In genomic region chr5:92121636-92122035, GRCm38 (mm10) we compare ENCODE assay signal across 17 mouse cellular contexts.
"Had no signal": no experiment of that assay in that cellular context is flagged by ENCODE, and none has a peak within 500 bp of the region (broad histone marks: within the 10 kb centered on the region; RNA-seq: fewer than 3 reads in every experiment).

No protein-coding gene starts in this region.

- H3K27me3 ChIP-seq: lung, embryonic 15.5 days; megakaryocyte, embryonic 14.5 days; midbrain, embryonic 13.5 days; midbrain, embryonic 15.5 days; neural tube, embryonic 12.5 days had no signal

- H3K4me1 ChIP-seq: lung, embryonic 15.5 days; midbrain, embryonic 13.5 days; midbrain, embryonic 15.5 days; neural tube, embryonic 12.5 days had no signal

- H3K4me2 ChIP-seq: lung, embryonic 15.5 days; midbrain, embryonic 11.5 days; midbrain, embryonic 13.5 days; midbrain, embryonic 15.5 days; neural tube, embryonic 12.5 days had no signal

- ATAC-seq: lung, postnatal 0 days; midbrain, embryonic 13.5 days; midbrain, embryonic 15.5 days had no signal

- H3K27ac ChIP-seq: lung, embryonic 15.5 days; macrophage; midbrain, embryonic 13.5 days; midbrain, embryonic 15.5 days; neural tube, embryonic 12.5 days had no signal

- DNase-seq: lung, adult 2 months; lung, postnatal 14 days; lung, postnatal 36 days; right cerebral cortex, postnatal 14 days; right cerebral cortex, postnatal 4 days; spleen, adult 18-20 months; thymus, adult 18-20 months; thymus, postnatal 14 days; thymus, postnatal 36 days had no signal

- H3K9ac ChIP-seq: lung, embryonic 15.5 days; midbrain, embryonic 13.5 days; midbrain, embryonic 15.5 days; neural tube, embryonic 12.5 days had no signal

- H3K9me3 ChIP-seq: lung, embryonic 15.5 days; midbrain, embryonic 13.5 days; midbrain, embryonic 15.5 days had no signal

- H3K4me3 ChIP-seq: lung, embryonic 15.5 days; megakaryocyte, embryonic 14.5 days; midbrain, embryonic 13.5 days; midbrain, embryonic 15.5 days; neural tube, embryonic 12.5 days had no signal

- H3K36me3 ChIP-seq: lung, embryonic 15.5 days had no signal
